Mouse (Mus musculus): ENCODE measurements around the gene Phf6. TPM values are rescaled to one million over a fixed set of nuclear protein-coding genes. Genes with fewer than 3 reads are reported as not detected.

Phf6 gene
- total and polyA plus RNA-seq, 2 experiments from 2014 or later: 32.9 to 35.4 TPM

GRCm38 (mm10) chrX:53006062-53006461 lies 94.0 kb downstream of the Phf6 start:
- 54% methylated on average over 3 of the region's 3 CpGs for WGBS
- H3K9ac ChIP-seq (replicated peaks; ENCODE audit: low read length): no peak overlapping the region
- H3K27me3 ChIP-seq (ENCODE audit: insufficient read depth, low read length): no peaks in the 10 kb centered on the region
- H3K4me3 ChIP-seq (ENCODE audit: low read length): no peak overlapping the region
- DNase-seq (ENCODE audit: low spot score) (peak; percentile 80), ATAC-seq (0 out of 2 replicates have a peak, but pooled peaks have one; percentile 49)
- no peaks in the 10 kb centered on the region for H3K36me3 ChIP-seq (ENCODE audit: insufficient read depth, low read length)
- H3K27ac ChIP-seq: no peak overlapping the region
- no peak overlapping the region for H3K4me2 ChIP-seq (ENCODE audit: low read depth, low read length)
- no peaks in the 10 kb centered on the region for H3K4me1 ChIP-seq (ENCODE audit: insufficient read depth, low read length)
- H3K9me3 ChIP-seq (ENCODE audit: low read length): no peaks in the 10 kb centered on the region
- peak; percentile 70 for TF ChIP-seq CTCF (IDR thresholded peaks at IDR 0.05; ENCODE audit: low read depth)

Other genes with a start within 250 kb of the Phf6 start
- 1.7 and 3.0 TPM in 2 replicates for gene Ccdc160, start 121.1 kb upstream of the Phf6 start, total RNA-seq (2014; rRNA removed)
- 5.5 and 5.8 TPM in 2 replicates for gene Ccdc160, start 121.1 kb upstream of the Phf6 start, polyA plus RNA-seq (2015; fragmentation: Nextera tagmentation; extraction: Ambion mirVana)
- gene Hprt, start 75.9 kb downstream of the Phf6 start, total RNA-seq (2014; rRNA removed): 36.5 and 37.0 TPM in 2 replicates
- 213 and 221 TPM in 2 replicates for gene Hprt, start 75.9 kb downstream of the Phf6 start, polyA plus RNA-seq (2015; fragmentation: Nextera tagmentation; extraction: Ambion mirVana)